Mouse (Mus musculus): ENCODE measurements around the gene Rtn3. TPM values are rescaled to one million over a fixed set of nuclear protein-coding genes. Genes with fewer than 3 reads are reported as not detected.
A peak's percentile ranks its signal among the peaks of the same experiment; 100 is the strongest.
"Not testable (repeated sequence)": the region's sequence is repeated elsewhere in the genome, so short reads cannot be mapped to it uniquely, and the experiment has no call there.

The Rtn3 gene
- polyA plus RNA-seq, 1 experiment: 190 TPM

GRCm38 (mm10) chr19:7521619-7522018 lies 38.5 kb upstream of the Rtn3 start:
- no peak overlapping the region for H3K4me3 ChIP-seq (ENCODE audit: insufficient read depth, low read depth, low read length)
- no peak for DNase-seq
- H3K36me3 ChIP-seq (ENCODE audit: control insufficient read depth, insufficient read depth, low read length): peaks cover 15% of the 10 kb centered on the region
- no peaks in the 10 kb centered on the region for H3K4me1 ChIP-seq (ENCODE audit: control insufficient read depth, insufficient read depth, low read length)
- 92% methylated on average over 3 of the region's 3 CpGs for WGBS
- H3K27me3 ChIP-seq (replicated peaks; ENCODE audit: control insufficient read depth, insufficient read depth, low read length): no peaks in the 10 kb centered on the region
- no peak overlapping the region for H3K27ac ChIP-seq (ENCODE audit: insufficient read depth, low read depth, low read length)
- no peak for TF ChIP-seq CTCF (conservative IDR thresholded peaks at IDR 0.05; ENCODE audit: insufficient read depth, insufficient read length, low read depth, low read length)
- no peak for TF ChIP-seq POLR2A (IDR thresholded peaks at IDR 0.05; ENCODE audit: low read depth, low read length)

- no peaks in the 10 kb centered on the region for H3K27me3 ChIP-seq (replicated peaks; ENCODE audit: control insufficient read depth, insufficient read depth, low read length)
- H3K4me1 ChIP-seq (ENCODE audit: control insufficient read depth, insufficient read depth, low read length): no peaks in the 10 kb centered on the region
- H3K4me3 ChIP-seq (ENCODE audit: insufficient read depth, low read depth, low read length): no peak overlapping the region
- no peak for DNase-seq
- peaks cover 8% of the 10 kb centered on the region; the same call in 1 of the 2 replicates for H3K36me3 ChIP-seq (ENCODE audit: control insufficient read depth, insufficient read depth, low read length)
- no peak overlapping the region for H3K27ac ChIP-seq (ENCODE audit: insufficient read depth, low read depth, low read length)
- 85% methylated on average over 1 of the region's 1 CpGs for WGBS
- TF ChIP-seq CTCF (conservative IDR thresholded peaks at IDR 0.05; ENCODE audit: insufficient read depth, insufficient read length, low read depth, low read length) (no peak), POLR2A (IDR thresholded peaks at IDR 0.05; ENCODE audit: low read depth, low read length) (no peak)
Observed at GRCm38 (mm10) chr19:7516437-7516836, 33.4 kb upstream of the Rtn3 start.

GRCm38 (mm10) chr19:7508026-7508425 lies 24.9 kb upstream of the Rtn3 start:
- H3K4me1 ChIP-seq (ENCODE audit: control insufficient read depth, insufficient read depth, low read length): peaks cover 6% of the 10 kb centered on the region; the same call in 1 of the 2 replicates
- DNase-seq: no peak
- 77% methylated on average over 4 of the region's 4 CpGs for WGBS
- H3K27me3 ChIP-seq (replicated peaks; ENCODE audit: control insufficient read depth, insufficient read depth, low read length): no peaks in the 10 kb centered on the region
- H3K36me3 ChIP-seq (ENCODE audit: control insufficient read depth, insufficient read depth, low read length): peaks cover 8% of the 10 kb centered on the region; the same call in 1 of the 2 replicates
- no peak for TF ChIP-seq CTCF (conservative IDR thresholded peaks at IDR 0.05; ENCODE audit: insufficient read depth, insufficient read length, low read depth, low read length)
- no peak overlapping the region for H3K27ac ChIP-seq (ENCODE audit: insufficient read depth, low read depth, low read length)
- no peak overlapping the region for H3K4me3 ChIP-seq (ENCODE audit: insufficient read depth, low read depth, low read length)

- no peak overlapping the region for H3K27ac ChIP-seq (ENCODE audit: insufficient read depth, low read depth, low read length)
Observed at GRCm38 (mm10) chr19:7506321-7506720, 23.2 kb upstream of the Rtn3 start.

GRCm38 (mm10) chr19:7502432-7502831 lies 19.4 kb upstream of the Rtn3 start:
- Histone ChIP-seq H3K4me1 (ENCODE audit: control insufficient read depth, insufficient read depth, low read length) (peaks cover 21% of the 10 kb centered on the region), H3K27me3 (replicated peaks; ENCODE audit: control insufficient read depth, insufficient read depth, low read length) (no peaks in the 10 kb centered on the region), H3K27ac (ENCODE audit: insufficient read depth, low read depth, low read length) (no peak overlapping the region), H3K4me3 (ENCODE audit: insufficient read depth, low read depth, low read length) (no peak overlapping the region), H3K36me3 (ENCODE audit: control insufficient read depth, insufficient read depth, low read length) (no peaks in the 10 kb centered on the region)
- no peak for DNase-seq
- WGBS: 84% methylated on average over 2 of the region's 2 CpGs
- no peak for TF ChIP-seq POLR2A (IDR thresholded peaks at IDR 0.05; ENCODE audit: low read depth, low read length)
- TF ChIP-seq CTCF (conservative IDR thresholded peaks at IDR 0.05; ENCODE audit: insufficient read depth, insufficient read length, low read depth, low read length): no peak

More at GRCm38 (mm10) chr19:7506321-7506720, 23.2 kb upstream of the Rtn3 start:
- H3K4me3 ChIP-seq (ENCODE audit: insufficient read depth, low read depth, low read length): no peak overlapping the region
- peaks cover 5% of the 10 kb centered on the region; the same call in 1 of the 2 replicates for H3K36me3 ChIP-seq (ENCODE audit: control insufficient read depth, insufficient read depth, low read length)
- 46% methylated on average over 1 of the region's 1 CpGs for WGBS
- TF ChIP-seq CTCF (conservative IDR thresholded peaks at IDR 0.05; ENCODE audit: insufficient read depth, insufficient read length, low read depth, low read length) (no peak), POLR2A (IDR thresholded peaks at IDR 0.05; ENCODE audit: low read depth, low read length) (no peak)
- H3K4me1 ChIP-seq (ENCODE audit: control insufficient read depth, insufficient read depth, low read length): peaks cover 11% of the 10 kb centered on the region
- H3K27me3 ChIP-seq (replicated peaks; ENCODE audit: control insufficient read depth, insufficient read depth, low read length): no peaks in the 10 kb centered on the region
- DNase-seq: no peak

- no peak overlapping the region for H3K4me3 ChIP-seq (ENCODE audit: insufficient read depth, low read depth, low read length)
- peak; percentile 86 for DNase-seq
- no peak overlapping the region; the same call in 1 of the 2 replicates for H3K27ac ChIP-seq (ENCODE audit: insufficient read depth, low read depth, low read length)
- H3K36me3 ChIP-seq (ENCODE audit: control insufficient read depth, insufficient read depth, low read length): no peaks in the 10 kb centered on the region
- no peaks in the 10 kb centered on the region for H3K27me3 ChIP-seq (replicated peaks; ENCODE audit: control insufficient read depth, insufficient read depth, low read length)
- peaks cover 25% of the 10 kb centered on the region for H3K4me1 ChIP-seq (ENCODE audit: control insufficient read depth, insufficient read depth, low read length)
- no peak for TF ChIP-seq POLR2A (IDR thresholded peaks at IDR 0.05; ENCODE audit: low read depth, low read length)
- TF ChIP-seq CTCF (conservative IDR thresholded peaks at IDR 0.05; ENCODE audit: insufficient read depth, insufficient read length, low read depth, low read length): no peak
- 71% methylated on average over 1 of the region's 1 CpGs for WGBS
Observed at GRCm38 (mm10) chr19:7500701-7501100, 17.6 kb upstream of the Rtn3 start.

GRCm38 (mm10) chr19:7498816-7499215 lies 15.7 kb upstream of the Rtn3 start:
- TF ChIP-seq CTCF (conservative IDR thresholded peaks at IDR 0.05; ENCODE audit: insufficient read depth, insufficient read length, low read depth, low read length) (no peak), POLR2A (IDR thresholded peaks at IDR 0.05; ENCODE audit: low read depth, low read length) (no peak)
- Histone ChIP-seq H3K36me3 (ENCODE audit: control insufficient read depth, insufficient read depth, low read length) (no peaks in the 10 kb centered on the region), H3K4me1 (ENCODE audit: control insufficient read depth, insufficient read depth, low read length) (peaks cover 23% of the 10 kb centered on the region), H3K4me3 (ENCODE audit: insufficient read depth, low read depth, low read length) (no peak overlapping the region), H3K27me3 (replicated peaks; ENCODE audit: control insufficient read depth, insufficient read depth, low read length) (no peaks in the 10 kb centered on the region), H3K27ac (ENCODE audit: insufficient read depth, low read depth, low read length) (no peak overlapping the region)
- WGBS: 72% methylated on average over 2 of the region's 2 CpGs
- DNase-seq: no peak

GRCm38 (mm10) chr19:7496070-7496469 lies 13.0 kb upstream of the Rtn3 start:
- not testable (repeated sequence) for H3K27ac ChIP-seq (ENCODE audit: insufficient read depth, low read depth, low read length)

More at GRCm38 (mm10) chr19:7496070-7496469, 13.0 kb upstream of the Rtn3 start:
- H3K4me1 ChIP-seq (ENCODE audit: control insufficient read depth, insufficient read depth, low read length): peaks cover 18% of the 10 kb centered on the region; the same call in 1 of the 2 replicates
- 63% methylated on average over 1 of the region's 1 CpGs for WGBS
- not testable (repeated sequence) for DNase-seq; H3K27me3 ChIP-seq (replicated peaks; ENCODE audit: control insufficient read depth, insufficient read depth, low read length); H3K4me3 ChIP-seq (ENCODE audit: insufficient read depth, low read depth, low read length); H3K36me3 ChIP-seq (ENCODE audit: control insufficient read depth, insufficient read depth, low read length)
